Mouse (Mus musculus): ENCODE results near the gene Klk14. TPM values are rescaled to one million over a fixed set of nuclear protein-coding genes. Genes with fewer than 3 reads are reported as not detected.
"Not testable (repeated sequence)": the region's sequence is repeated elsewhere in the genome, so short reads cannot be mapped to it uniquely, and the experiment has no call there.

The Klk14 gene
- 0.11 and 0.16 TPM in 2 replicates for polyA plus RNA-seq (2012; rRNA removed)

- no peak for TF ChIP-seq POLR2A (IDR thresholded peaks at IDR 0.05; ENCODE audit: borderline replicate concordance, extremely low read depth, insufficient read depth, insufficient read length, poor library complexity, severe bottlenecking)
- TF ChIP-seq CTCF (IDR thresholded peaks at IDR 0.05; ENCODE audit: borderline replicate concordance, extremely low read depth, insufficient read depth, insufficient read length), result no peak
- no peak for DNase-seq (ENCODE audit: low read depth)
These were observed at the start of gene Klk14 for GRCm38 (mm10) chr7:43690118-43690517. TSS of gene Klk14 (plus strand) at chr7:43690418.

GRCm38 (mm10) chr7:43642587-43642986, 47.6 kb upstream of the Klk14 start:
- TF ChIP-seq POLR2A (IDR thresholded peaks at IDR 0.05; ENCODE audit: borderline replicate concordance, extremely low read depth, insufficient read depth, insufficient read length, poor library complexity, severe bottlenecking) (no peak), CTCF (IDR thresholded peaks at IDR 0.05; ENCODE audit: borderline replicate concordance, extremely low read depth, insufficient read depth, insufficient read length) (no peak)
- DNase-seq (ENCODE audit: low read depth), result no peak

GRCm38 (mm10) chr7:43643046-43643652, 47.1 kb upstream of the Klk14 start:
- no peak for DNase-seq (ENCODE audit: low read depth)
- no peak for TF ChIP-seq CTCF (IDR thresholded peaks at IDR 0.05; ENCODE audit: borderline replicate concordance, extremely low read depth, insufficient read depth, insufficient read length)
- TF ChIP-seq POLR2A (IDR thresholded peaks at IDR 0.05; ENCODE audit: borderline replicate concordance, extremely low read depth, insufficient read depth, insufficient read length, poor library complexity, severe bottlenecking), result no peak

DNA sequence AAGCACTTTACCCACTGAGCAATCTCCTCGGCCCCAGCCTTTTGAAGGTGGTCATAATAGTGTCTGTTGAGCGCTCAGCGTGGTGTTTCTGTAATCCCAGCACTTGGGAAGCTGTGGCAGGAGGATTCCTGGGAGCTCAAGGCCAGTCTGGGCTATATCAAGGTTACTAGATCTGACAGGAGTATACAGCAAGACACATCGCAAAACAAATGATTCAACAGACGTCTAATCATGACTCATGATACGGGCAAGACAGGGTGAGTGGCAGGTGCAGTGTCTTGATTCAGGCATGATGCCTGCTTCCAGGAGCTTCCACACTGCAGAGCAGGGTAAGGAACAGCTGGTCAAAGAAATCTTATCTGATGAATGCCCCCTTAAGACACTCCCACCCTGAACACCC, 37.5 kb upstream of the Klk14 start:
- TF ChIP-seq POLR2A (IDR thresholded peaks at IDR 0.05; ENCODE audit: borderline replicate concordance, extremely low read depth, insufficient read depth, insufficient read length, poor library complexity, severe bottlenecking) (no peak), CTCF (IDR thresholded peaks at IDR 0.05; ENCODE audit: borderline replicate concordance, extremely low read depth, insufficient read depth, insufficient read length) (no peak)
- no peak for DNase-seq (ENCODE audit: low read depth)

DNA sequence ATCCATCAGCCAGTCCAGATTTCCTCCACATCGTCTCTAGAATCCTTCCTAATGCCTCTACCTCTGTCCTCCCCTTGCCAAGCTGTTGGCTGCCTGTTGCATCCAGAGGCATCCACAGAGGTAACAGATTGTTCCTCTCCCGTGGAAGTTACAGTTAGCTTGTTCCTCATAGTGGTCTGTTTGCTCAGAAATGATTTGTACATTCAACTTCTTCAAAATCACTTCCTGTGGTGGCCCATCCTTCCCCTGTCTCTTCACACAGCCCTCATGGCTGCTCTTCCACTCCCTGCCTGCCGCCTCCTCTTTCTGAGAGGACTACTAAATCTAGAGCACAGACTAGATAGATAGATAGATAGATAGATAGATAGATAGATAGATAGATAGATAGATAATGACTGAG, 35.7 kb upstream of the Klk14 start:
- DNase-seq (ENCODE audit: low read depth), result no peak
- TF ChIP-seq CTCF (IDR thresholded peaks at IDR 0.05; ENCODE audit: borderline replicate concordance, extremely low read depth, insufficient read depth, insufficient read length), result no peak
- no peak for TF ChIP-seq POLR2A (IDR thresholded peaks at IDR 0.05; ENCODE audit: borderline replicate concordance, extremely low read depth, insufficient read depth, insufficient read length, poor library complexity, severe bottlenecking)

DNA sequence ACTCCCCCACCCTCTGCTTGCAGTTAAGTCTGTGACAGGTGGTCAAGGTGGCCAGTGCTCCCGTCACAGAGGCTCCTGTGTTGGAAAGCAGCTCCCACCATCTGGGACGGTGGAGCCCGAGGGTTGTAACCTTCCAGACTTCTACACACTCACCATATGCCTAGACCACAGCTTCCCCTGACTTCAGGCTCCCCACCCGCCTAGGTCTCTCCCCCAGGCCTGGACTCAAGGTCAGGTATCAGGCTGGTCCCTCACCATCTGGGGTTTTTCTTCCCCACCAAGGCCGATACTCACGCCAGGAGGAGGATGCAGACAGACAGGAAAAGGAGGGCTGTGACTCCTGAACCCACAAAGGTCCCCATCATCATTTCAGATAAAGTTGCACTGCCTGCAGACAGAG, 34.0 kb upstream of the Klk14 start:
- TF ChIP-seq POLR2A (IDR thresholded peaks at IDR 0.05; ENCODE audit: borderline replicate concordance, extremely low read depth, insufficient read depth, insufficient read length, poor library complexity, severe bottlenecking) (no peak), CTCF (IDR thresholded peaks at IDR 0.05; ENCODE audit: borderline replicate concordance, extremely low read depth, insufficient read depth, insufficient read length) (no peak)
- DNase-seq (ENCODE audit: low read depth), result no peak

DNA sequence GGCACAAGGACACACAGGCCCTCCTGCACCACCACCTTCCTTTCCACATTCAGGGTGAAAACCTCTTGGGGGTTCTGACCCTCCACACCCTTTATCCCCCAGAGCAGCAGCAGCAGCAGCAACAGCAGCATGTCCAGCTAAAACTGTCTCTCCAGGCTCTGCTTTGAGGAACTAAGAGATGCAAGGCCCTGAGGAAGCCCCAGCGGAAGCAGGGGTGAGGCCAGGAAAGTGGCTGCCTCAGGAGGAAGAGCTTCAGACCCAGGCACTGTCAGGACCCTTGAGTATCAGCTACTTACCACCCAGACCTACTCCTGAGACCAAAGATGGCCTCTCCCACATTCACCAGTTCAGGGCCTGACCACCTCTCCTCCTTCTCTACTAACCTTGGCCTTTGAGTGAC, 30.2 kb upstream of the Klk14 start, which contains the start of gene Siglece:
Gene Siglece (minus strand): TSS at position 160 of the 400 bp plus-strand sequence.
- TF ChIP-seq CTCF (IDR thresholded peaks at IDR 0.05; ENCODE audit: borderline replicate concordance, extremely low read depth, insufficient read depth, insufficient read length), result no peak
- TF ChIP-seq POLR2A (IDR thresholded peaks at IDR 0.05; ENCODE audit: borderline replicate concordance, extremely low read depth, insufficient read depth, insufficient read length, poor library complexity, severe bottlenecking), result no peak
- DNase-seq (ENCODE audit: low read depth), result no peak

- no peak for DNase-seq (ENCODE audit: low read depth)
- no peak for TF ChIP-seq CTCF (IDR thresholded peaks at IDR 0.05; ENCODE audit: borderline replicate concordance, extremely low read depth, insufficient read depth, insufficient read length)
- no peak for TF ChIP-seq POLR2A (IDR thresholded peaks at IDR 0.05; ENCODE audit: borderline replicate concordance, extremely low read depth, insufficient read depth, insufficient read length, poor library complexity, severe bottlenecking)
These were observed 27.4 kb upstream of the Klk14 start for GRCm38 (mm10) chr7:43662804-43663203.

DNA sequence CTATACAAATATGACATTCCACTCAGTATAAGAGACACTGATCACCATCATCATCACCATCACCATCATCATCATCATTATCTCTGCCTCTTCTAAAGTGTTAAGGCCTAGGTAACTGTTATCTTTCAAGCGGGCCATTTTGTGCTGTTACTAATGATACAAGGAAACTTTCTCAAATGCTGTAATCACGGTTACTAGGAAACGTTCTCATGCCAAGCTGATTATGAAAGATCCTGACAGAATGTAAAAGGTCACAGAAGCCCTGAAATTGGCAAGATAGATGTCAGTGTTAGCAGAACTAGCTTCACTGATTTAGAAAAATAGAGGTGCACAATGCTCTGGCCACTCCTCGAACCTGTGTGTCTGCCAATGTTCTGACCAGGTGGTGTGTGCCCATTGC, 23.0 kb upstream of the Klk14 start:
- DNase-seq (ENCODE audit: low read depth), result not testable (repeated sequence)

DNA sequence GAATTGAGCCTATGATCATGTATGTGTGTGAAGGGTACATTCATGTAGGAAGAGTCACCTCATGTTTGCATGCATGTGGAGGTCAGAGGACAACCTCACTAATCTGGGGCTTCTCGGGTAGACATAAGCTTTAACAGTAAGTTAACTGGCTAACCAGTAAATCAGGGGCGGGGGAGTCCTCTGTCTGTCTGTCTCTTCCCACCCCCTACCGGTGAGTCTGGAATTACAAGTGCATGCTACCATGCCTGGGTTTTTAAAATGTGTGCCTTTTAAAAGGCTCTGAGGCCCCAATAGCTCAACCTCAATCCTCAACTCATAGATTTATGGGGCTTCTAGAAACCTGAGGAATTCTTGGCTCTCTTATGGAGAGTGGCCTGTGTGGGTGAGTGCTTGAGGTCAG, 21.6 kb upstream of the Klk14 start:
- TF ChIP-seq POLR2A (IDR thresholded peaks at IDR 0.05; ENCODE audit: borderline replicate concordance, extremely low read depth, insufficient read depth, insufficient read length, poor library complexity, severe bottlenecking), result no peak
- TF ChIP-seq CTCF (IDR thresholded peaks at IDR 0.05; ENCODE audit: borderline replicate concordance, extremely low read depth, insufficient read depth, insufficient read length), result peak; percentile 40; the same call in 1 of the 2 replicates
- peak; percentile 5 for DNase-seq (ENCODE audit: low read depth)

GRCm38 (mm10) chr7:43671064-43671808, 19.0 kb upstream of the Klk14 start:
- no peak for DNase-seq (ENCODE audit: low read depth)

More at GRCm38 (mm10) chr7:43671064-43671808, 19.0 kb upstream of the Klk14 start:
- TF ChIP-seq CTCF (IDR thresholded peaks at IDR 0.05; ENCODE audit: borderline replicate concordance, extremely low read depth, insufficient read depth, insufficient read length), result no peak
- no peak for TF ChIP-seq POLR2A (IDR thresholded peaks at IDR 0.05; ENCODE audit: borderline replicate concordance, extremely low read depth, insufficient read depth, insufficient read length, poor library complexity, severe bottlenecking)
